Mouse (Mus musculus) olfactory bulb, adult 2 months (tissue): Measurements from ENCODE around the gene Akr1d1.

Source experiments
- CTCF ChIP-seq: fragments of 200-500 bp; IDR thresholded peaks from 2 replicates; pipeline ENCODE4 v1.5.1; 2012; ENCODE audit warnings: low read depth, mild to moderate bottlenecking, low read length, moderate library complexity; ENCODE audit not compliant: insufficient read depth
- POLR2A ChIP-seq: fragments of 200-500 bp; IDR thresholded peaks from 2 replicates; pipeline ENCODE4 v1.6.1; 2012; ENCODE audit warnings: mild to moderate bottlenecking, low read depth, low read length, moderate library complexity; ENCODE audit not compliant: insufficient read depth

GRCm38 (mm10) chr6:37580476-37580875, 50.5 kb downstream of the Akr1d1 start:
- TF ChIP-seq CTCF (no peak), POLR2A (no peak)
